Mouse (Mus musculus): ENCODE measurements around the gene Wdr60. TPM values are rescaled to one million over a fixed set of nuclear protein-coding genes. Genes with fewer than 3 reads are reported as not detected.

Wdr60 gene
- polyA plus RNA-seq (2015; fragmentation: Nextera tagmentation; extraction: Ambion mirVana): 19.6 and 20.0 TPM in 2 replicates

DNA sequence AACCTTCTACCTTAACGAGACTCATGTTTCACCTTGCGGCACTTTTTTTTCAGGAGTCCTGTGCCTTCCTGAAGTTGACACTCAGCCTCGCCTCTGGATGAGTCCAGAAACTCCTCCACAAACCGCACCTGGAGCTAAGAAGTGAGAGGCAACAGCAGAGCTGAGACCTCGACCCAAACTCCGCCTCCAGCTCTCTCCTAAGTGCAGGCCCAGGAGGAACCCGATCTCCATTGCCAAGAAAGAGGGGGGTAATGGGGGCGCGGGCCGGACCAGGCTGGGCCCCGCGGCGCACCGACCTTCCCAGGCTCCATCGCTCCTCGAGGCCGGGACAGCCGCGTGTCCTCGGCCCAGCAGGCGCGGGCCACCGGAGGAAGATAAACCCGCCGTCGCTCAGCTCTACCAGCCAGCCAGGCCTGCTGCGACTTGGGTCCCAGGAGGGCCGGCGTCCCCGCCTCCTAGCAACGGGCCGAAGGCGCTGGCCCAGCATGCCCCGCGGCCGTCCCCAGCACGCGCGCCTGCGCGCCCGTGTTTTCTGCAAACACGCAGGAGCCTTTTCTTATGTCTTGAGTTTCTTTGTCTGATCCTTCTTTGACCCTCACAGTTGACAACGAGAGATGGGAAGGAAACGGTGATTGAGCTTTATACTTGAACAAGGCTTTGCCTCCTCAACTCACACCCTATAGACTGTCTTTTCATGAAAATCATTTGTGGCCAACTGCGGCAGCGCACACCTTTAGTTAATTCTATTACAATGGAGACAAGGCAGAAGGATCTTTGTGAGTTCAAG lies at the start of gene Wdr60:
Gene Wdr60, minus strand, starts transcription at position 468 of the 787 bp plus-strand sequence.
- Histone ChIP-seq H3K4me3 (peak within 1 kb of the TSS; percentile 75), H3K9ac (peak within 1 kb of the TSS; percentile 77), H3K4me1 (replicated peaks) (peaks cover 23% of the 10 kb centered on the region), H3K27me3 (no peaks in the 10 kb centered on the region), H3K27ac (replicated peaks) (peak within 1 kb of the TSS; percentile 75), H3K36me3 (no peaks in the 10 kb centered on the region), H3K9me3 (no peaks in the 10 kb centered on the region), H3K4me2 (peak within 1 kb of the TSS; percentile 85)
- WGBS: 3% methylated on average over 47 of the region's 47 CpGs
- ATAC-seq (ENCODE audit: low FRiP score, low read depth): peak; percentile 98

- H3K27ac ChIP-seq (replicated peaks): no peak overlapping the region
- H3K4me2 ChIP-seq: no peak overlapping the region
- no peak overlapping the region for H3K9ac ChIP-seq
- WGBS: 90% methylated on average over 2 of the region's 2 CpGs
- H3K9me3 ChIP-seq: no peaks in the 10 kb centered on the region
- no peak overlapping the region for H3K4me3 ChIP-seq
- H3K4me1 ChIP-seq (replicated peaks): no peaks in the 10 kb centered on the region
- no peaks in the 10 kb centered on the region for H3K36me3 ChIP-seq
- no peaks in the 10 kb centered on the region for H3K27me3 ChIP-seq
- ATAC-seq (ENCODE audit: low FRiP score, low read depth): no peak
These were observed 45.8 kb upstream of the Wdr60 start for GRCm38 (mm10) chr12:116308612-116309011.

GRCm38 (mm10) chr12:116307870-116308269 lies 45.0 kb upstream of the Wdr60 start:
- ATAC-seq (ENCODE audit: low FRiP score, low read depth): no peak
- Histone ChIP-seq H3K4me3 (no peak overlapping the region), H3K27ac (replicated peaks) (no peak overlapping the region), H3K4me1 (replicated peaks) (no peaks in the 10 kb centered on the region), H3K9me3 (no peaks in the 10 kb centered on the region), H3K36me3 (no peaks in the 10 kb centered on the region), H3K27me3 (no peaks in the 10 kb centered on the region), H3K4me2 (no peak overlapping the region), H3K9ac (no peak overlapping the region)
- 90% methylated on average over 3 of the region's 3 CpGs for WGBS

DNA sequence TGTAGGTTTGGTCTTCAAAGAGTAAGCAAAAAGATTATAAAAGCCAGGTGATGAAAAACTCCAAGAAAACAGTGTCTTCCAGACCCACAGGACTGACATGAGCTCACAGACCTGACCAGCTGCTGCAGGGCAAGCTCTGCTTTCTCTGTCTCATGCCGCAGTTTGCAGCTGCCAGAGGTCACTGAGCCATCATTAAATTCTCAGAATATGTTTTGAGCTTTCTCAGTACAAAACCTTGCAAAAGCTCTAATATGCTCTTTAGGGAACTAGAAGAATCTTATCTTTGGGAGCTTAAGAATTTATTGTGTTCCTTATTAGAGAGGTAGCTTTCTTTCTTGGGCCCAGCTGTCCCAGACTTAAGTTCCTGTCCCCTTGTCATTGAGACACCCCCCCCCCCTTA lies 43.2 kb upstream of the Wdr60 start:
- ATAC-seq (ENCODE audit: low FRiP score, low read depth): no peak
- no peaks in the 10 kb centered on the region for H3K9me3 ChIP-seq
- H3K27me3 ChIP-seq: no peaks in the 10 kb centered on the region
- no peaks in the 10 kb centered on the region for H3K36me3 ChIP-seq
- no peak overlapping the region for H3K4me2 ChIP-seq
- no peak overlapping the region for H3K4me3 ChIP-seq
- no peak overlapping the region for H3K27ac ChIP-seq (replicated peaks)
- no peak overlapping the region for H3K9ac ChIP-seq
- 59% methylated on average over 1 of the region's 1 CpGs for WGBS
- no peaks in the 10 kb centered on the region for H3K4me1 ChIP-seq (replicated peaks)

- Histone ChIP-seq H3K27ac (replicated peaks) (no peak overlapping the region), H3K4me2 (no peak overlapping the region), H3K4me1 (replicated peaks) (no peaks in the 10 kb centered on the region), H3K4me3 (no peak overlapping the region), H3K27me3 (no peaks in the 10 kb centered on the region), H3K9ac (no peak overlapping the region), H3K9me3 (no peaks in the 10 kb centered on the region), H3K36me3 (no peaks in the 10 kb centered on the region)
- no peak for ATAC-seq (ENCODE audit: low FRiP score, low read depth)
These were observed 39.4 kb upstream of the Wdr60 start for GRCm38 (mm10) chr12:116302181-116302580.

- Histone ChIP-seq H3K9me3 (no peaks in the 10 kb centered on the region), H3K27ac (replicated peaks) (no peak overlapping the region), H3K4me3 (no peak overlapping the region), H3K27me3 (no peaks in the 10 kb centered on the region), H3K36me3 (no peaks in the 10 kb centered on the region), H3K9ac (no peak overlapping the region), H3K4me1 (replicated peaks) (no peaks in the 10 kb centered on the region), H3K4me2 (no peak overlapping the region)
- 97% methylated on average over 2 of the region's 2 CpGs for WGBS
- no peak for ATAC-seq (ENCODE audit: low FRiP score, low read depth)
These were observed 37.1 kb upstream of the Wdr60 start for GRCm38 (mm10) chr12:116299906-116300305.

- H3K4me2 ChIP-seq: no peak overlapping the region
- H3K4me1 ChIP-seq (replicated peaks): no peaks in the 10 kb centered on the region
- H3K4me3 ChIP-seq: no peak overlapping the region
- 86% methylated on average over 4 of the region's 4 CpGs for WGBS
- no peak overlapping the region for H3K27ac ChIP-seq (replicated peaks)
- no peaks in the 10 kb centered on the region for H3K9me3 ChIP-seq
- H3K27me3 ChIP-seq: no peaks in the 10 kb centered on the region
- no peak for ATAC-seq (ENCODE audit: low FRiP score, low read depth)
- no peak overlapping the region for H3K9ac ChIP-seq
- no peaks in the 10 kb centered on the region for H3K36me3 ChIP-seq
These were observed 30.9 kb upstream of the Wdr60 start for GRCm38 (mm10) chr12:116293599-116294292.

GRCm38 (mm10) chr12:116293185-116293584 lies 30.4 kb upstream of the Wdr60 start:
- no peak overlapping the region for H3K27ac ChIP-seq (replicated peaks)
- H3K9me3 ChIP-seq: no peaks in the 10 kb centered on the region
- ATAC-seq (ENCODE audit: low FRiP score, low read depth): no peak
- H3K36me3 ChIP-seq: no peaks in the 10 kb centered on the region
- H3K27me3 ChIP-seq: no peaks in the 10 kb centered on the region
- no peak overlapping the region for H3K4me2 ChIP-seq
- WGBS: 85% methylated on average over 2 of the region's 2 CpGs
- no peak overlapping the region for H3K9ac ChIP-seq
- no peak overlapping the region for H3K4me3 ChIP-seq
- H3K4me1 ChIP-seq (replicated peaks): no peaks in the 10 kb centered on the region

DNA sequence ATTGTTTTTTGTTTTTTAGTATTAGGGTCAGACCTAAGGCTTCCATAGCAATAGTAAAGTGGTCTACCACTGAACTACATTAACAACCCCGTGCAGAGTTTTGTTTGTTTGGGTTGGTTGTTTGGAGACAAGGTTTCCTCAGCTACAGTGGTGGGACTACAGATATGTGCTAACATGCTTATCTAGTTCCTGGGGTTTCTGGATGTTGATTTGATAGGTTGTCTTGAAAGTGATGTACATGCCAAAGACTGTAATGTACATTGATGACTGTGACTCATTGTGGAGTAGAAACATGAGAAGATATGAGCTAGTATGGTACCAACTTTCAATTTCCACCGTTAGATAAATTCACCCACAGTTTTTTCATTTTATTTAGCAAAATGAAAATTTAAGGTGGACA lies 20.7 kb upstream of the Wdr60 start:
- no peaks in the 10 kb centered on the region for H3K27me3 ChIP-seq
- H3K36me3 ChIP-seq: no peaks in the 10 kb centered on the region
- H3K27ac ChIP-seq (replicated peaks): no peak overlapping the region
- 86% methylated on average over 2 of the region's 2 CpGs for WGBS
- no peak for ATAC-seq (ENCODE audit: low FRiP score, low read depth)
- no peaks in the 10 kb centered on the region for H3K9me3 ChIP-seq
- H3K4me3 ChIP-seq: no peak overlapping the region
- no peak overlapping the region for H3K4me2 ChIP-seq
- H3K9ac ChIP-seq: no peak overlapping the region
- H3K4me1 ChIP-seq (replicated peaks): peaks cover 19% of the 10 kb centered on the region

GRCm38 (mm10) chr12:116282856-116283255 lies 20.0 kb upstream of the Wdr60 start:
- no peaks in the 10 kb centered on the region for H3K27me3 ChIP-seq
- ATAC-seq (ENCODE audit: low FRiP score, low read depth): no peak
- H3K4me1 ChIP-seq (replicated peaks): peaks cover 19% of the 10 kb centered on the region
- H3K4me2 ChIP-seq: peak overlapping the region; percentile 33
- no peaks in the 10 kb centered on the region for H3K36me3 ChIP-seq
- H3K27ac ChIP-seq (replicated peaks): no peak overlapping the region
- H3K9ac ChIP-seq: no peak overlapping the region
- no peak overlapping the region for H3K4me3 ChIP-seq
- no peaks in the 10 kb centered on the region for H3K9me3 ChIP-seq
- WGBS: 91% methylated on average over 2 of the region's 2 CpGs

- Histone ChIP-seq H3K4me3 (peak overlapping the region; percentile 78), H3K4me2 (peak overlapping the region; percentile 98), H3K36me3 (no peaks in the 10 kb centered on the region), H3K9me3 (no peaks in the 10 kb centered on the region), H3K27ac (replicated peaks) (peak overlapping the region; percentile 98), H3K4me1 (replicated peaks) (peaks cover 19% of the 10 kb centered on the region), H3K9ac (peak overlapping the region; percentile 86), H3K27me3 (no peaks in the 10 kb centered on the region)
- WGBS: under 1% methylated on average over 55 of the region's 55 CpGs
- ATAC-seq (ENCODE audit: low FRiP score, low read depth): peak; percentile 7
These were observed 18.8 kb upstream of the Wdr60 start for GRCm38 (mm10) chr12:116281427-116282281.

Measured in hindbrain, embryonic 15.5 days (tissue).